ENCODE assay signal across 8 mouse cellular contexts in genomic region chr13:106935871-106936255, GRCm38 (mm10). TPM values are rescaled to one million over a fixed set of nuclear protein-coding genes. Genes with fewer than 3 reads are reported as not detected.
A peak's percentile ranks its signal among the peaks of the same experiment; 100 is the strongest.
DNase-seq lines count a peak whose midpoint lies in the region; ATAC-seq and TF ChIP-seq lines count a peak whose summit lies in the region.

No protein-coding gene starts in this region.

- no peak for DNase-seq in heart, postnatal 0 days (ENCODE audit: low spot score)
- DNase-seq in heart, postnatal 4 days, result no peak
- no peak for DNase-seq in hindbrain, embryonic 11.5 days (ENCODE audit: low spot score)
- DNase-seq in midbrain, embryonic 10.5 days (ENCODE audit: low spot score), result no peak
- DNase-seq in cerebellum, adult 9-10 months, result no peak
- no peak for DNase-seq in urinary bladder, postnatal 14 days (ENCODE audit: low spot score)
- no peak for DNase-seq in left cerebral cortex, postnatal 4 days

- no peaks in the 10 kb centered on the region for H3K27me3 ChIP-seq in heart, postnatal 0 days (ENCODE audit: control insufficient read depth, insufficient read depth, low read length)
- no peaks in the 10 kb centered on the region for H3K27me3 ChIP-seq in hindbrain, embryonic 11.5 days (ENCODE audit: control insufficient read depth, insufficient read depth, low read length)
- H3K27me3 ChIP-seq in midbrain, embryonic 10.5 days (ENCODE audit: low read depth, poor library complexity, severe bottlenecking), result no peaks in the 10 kb centered on the region

- H3K4me2 ChIP-seq in heart, postnatal 0 days (ENCODE audit: low read depth, low read length), result peak overlapping the region; percentile 95
- peak overlapping the region; percentile 54 for H3K4me2 ChIP-seq in hindbrain, embryonic 11.5 days (replicated peaks; ENCODE audit: low read depth, low read length)

- 3% methylated on average over 9 of the region's 9 CpGs for WGBS in heart, postnatal 0 days
- 3% methylated on average over 9 of the region's 9 CpGs for WGBS in bone marrow, adult 2 months
- WGBS in hindbrain, embryonic 11.5 days, result 12% methylated on average over 9 of the region's 9 CpGs
- WGBS in midbrain, embryonic 10.5 days, result 11% methylated on average over 9 of the region's 9 CpGs

- no peaks in the 10 kb centered on the region for H3K9me3 ChIP-seq in heart, postnatal 0 days (replicated peaks; ENCODE audit: control insufficient read depth, low read length)
- H3K9me3 ChIP-seq in hindbrain, embryonic 11.5 days (ENCODE audit: control insufficient read depth, low read length), result no peaks in the 10 kb centered on the region
- no peaks in the 10 kb centered on the region for H3K9me3 ChIP-seq in midbrain, embryonic 10.5 days (replicated peaks)

- H3K9ac ChIP-seq in heart, postnatal 0 days (replicated peaks; ENCODE audit: low read depth, low read length), result peak overlapping the region; percentile 69
- H3K9ac ChIP-seq in hindbrain, embryonic 11.5 days (ENCODE audit: low read depth, low read length), result peak overlapping the region; percentile 93

- H3K4me3 ChIP-seq in heart, postnatal 0 days (ENCODE audit: low read depth, low read length), result peak overlapping the region; percentile 81
- H3K4me3 ChIP-seq in bone marrow, adult 2 months (replicated peaks; ENCODE audit: control insufficient read depth, low read depth, low read length), result peak overlapping the region; percentile 97
- H3K4me3 ChIP-seq in hindbrain, embryonic 11.5 days (ENCODE audit: low read depth, low read length), result peak overlapping the region; percentile 96
- peak overlapping the region; percentile 81 for H3K4me3 ChIP-seq in midbrain, embryonic 10.5 days

- H3K27ac ChIP-seq in heart, postnatal 0 days (ENCODE audit: low read depth), result peak overlapping the region; percentile 66; the same call in 1 of the 2 replicates
- H3K27ac ChIP-seq in bone marrow, adult 2 months (ENCODE audit: control insufficient read depth, insufficient read depth, low read depth, low read length, poor library complexity), result no peak overlapping the region; the same call in 1 of the 2 replicates
- H3K27ac ChIP-seq in hindbrain, embryonic 11.5 days (ENCODE audit: low read depth, low read length), result no peak overlapping the region
- H3K27ac ChIP-seq in midbrain, embryonic 10.5 days (replicated peaks), result peak overlapping the region; percentile 96

- no peak for ATAC-seq in heart, postnatal 0 days (ENCODE audit: insufficient read depth, low read depth)
- no peak for ATAC-seq in hindbrain, embryonic 11.5 days (ENCODE audit: low FRiP score)

- no peak for TF ChIP-seq EP300 in heart, postnatal 0 days (IDR thresholded peaks at IDR 0.05; ENCODE audit: low read depth)

- H3K36me3 ChIP-seq in heart, postnatal 0 days (replicated peaks; ENCODE audit: control insufficient read depth, insufficient read depth, low read length), result no peaks in the 10 kb centered on the region
- H3K36me3 ChIP-seq in hindbrain, embryonic 11.5 days (ENCODE audit: control insufficient read depth, insufficient read depth, low read length), result no peaks in the 10 kb centered on the region
- peaks cover 8% of the 10 kb centered on the region for H3K36me3 ChIP-seq in midbrain, embryonic 10.5 days

- intact Hi-C loops in left cerebral cortex, postnatal 4 days (cut with DNase I), result no loop called here

- no peak for TF ChIP-seq CTCF in heart, postnatal 0 days (IDR thresholded peaks at IDR 0.05; ENCODE audit: low read depth)
- no peak for TF ChIP-seq CTCF in bone marrow, adult 2 months (IDR thresholded peaks at IDR 0.05; ENCODE audit: control insufficient read depth, insufficient read depth, low read length)

- no peak for TF ChIP-seq POLR2A in bone marrow, adult 2 months (IDR thresholded peaks at IDR 0.05; ENCODE audit: borderline replicate concordance, control insufficient read depth, low read depth, low read length)

- no peaks in the 10 kb centered on the region for H3K4me1 ChIP-seq in heart, postnatal 0 days (ENCODE audit: control insufficient read depth, insufficient read depth)
- H3K4me1 ChIP-seq in bone marrow, adult 2 months (ENCODE audit: control insufficient read depth, insufficient read depth, low read length), result no peaks in the 10 kb centered on the region; the same call in 1 of the 2 replicates
- no peaks in the 10 kb centered on the region for H3K4me1 ChIP-seq in hindbrain, embryonic 11.5 days (replicated peaks; ENCODE audit: control insufficient read depth, insufficient read depth, low read length)
- H3K4me1 ChIP-seq in midbrain, embryonic 10.5 days, result peaks cover 14% of the 10 kb centered on the region

RNA-seq across cellular contexts. Expression of gene Ipo11, which starts 0.9 kb away (rescaled TPM):
- 35.1 and 59.9 TPM in 2 replicates for total RNA-seq in heart, postnatal 0 days (2014; rRNA removed; ENCODE audit: low replicate concordance)
- 30.4 and 31.9 TPM in 2 replicates for polyA plus RNA-seq in heart, postnatal 0 days (2015; fragmentation: Nextera tagmentation; extraction: Ambion mirVana)
- 10 to 100 TPM; 36.4 to 41.3 TPM for total RNA-seq in heart, postnatal 4 days (2021)
- polyA plus RNA-seq in bone marrow, adult 2 months (2011; ENCODE audit: insufficient read depth, insufficient read length, low replicate concordance, missing spikeins), result 20.1 and 24.5 TPM in 2 replicates
- polyA plus RNA-seq in hindbrain, embryonic 11.5 days (2014; fragmentation: Nextera tagmentation; extraction: Ambion mirVana), result 69.5 and 81.1 TPM in 2 replicates
- 92.7 and 102 TPM in 2 replicates for polyA plus RNA-seq in midbrain, embryonic 10.5 days (2016; fragmentation: Nextera tagmentation; extraction: Ambion mirVana)
- total RNA-seq in left cerebral cortex, postnatal 4 days (2021), result 10 to 100 TPM; 61.4 to 70.6 TPM

RNA-seq across cellular contexts. Expression of gene Dimt1, which starts 11.1 kb away (rescaled TPM):
- total RNA-seq in heart, postnatal 0 days (2014; rRNA removed; ENCODE audit: low replicate concordance), result 4.0 and 11.8 TPM in 2 replicates
- polyA plus RNA-seq in heart, postnatal 0 days (2015; fragmentation: Nextera tagmentation; extraction: Ambion mirVana), result 16.2 and 16.4 TPM in 2 replicates
- total RNA-seq in heart, postnatal 4 days (2021), result 10 to 100 TPM; 12.8 to 14.1 TPM
- 2.0 and 8.5 TPM in 2 replicates for polyA plus RNA-seq in bone marrow, adult 2 months (2011; ENCODE audit: insufficient read depth, insufficient read length, low replicate concordance, missing spikeins)
- 48.3 and 49.0 TPM in 2 replicates for polyA plus RNA-seq in hindbrain, embryonic 11.5 days (2014; fragmentation: Nextera tagmentation; extraction: Ambion mirVana)
- polyA plus RNA-seq in midbrain, embryonic 10.5 days (2016; fragmentation: Nextera tagmentation; extraction: Ambion mirVana), result 45.4 and 45.9 TPM in 2 replicates
- total RNA-seq in left cerebral cortex, postnatal 4 days (2021), result 10 to 100 TPM; 20.7 to 25.3 TPM

Comparison
In these comparisons a context has a peak if more than half of its experiments do, and no peak if none do; other contexts are left out.
1. H3K27ac ChIP-seq: peak in heart, postnatal 0 days (single experiment) and midbrain, embryonic 10.5 days (single experiment); none in bone marrow, adult 2 months (single experiment) and hindbrain, embryonic 11.5 days (single experiment).
2. Peak in every context shown above with its lines, with median percentiles within 50 percentile points of each other: H3K4me3 ChIP-seq.